Mouse (Mus musculus): ENCODE results near the gene Knstrn. TPM values are rescaled to one million over a fixed set of nuclear protein-coding genes. Genes with fewer than 3 reads are reported as not detected.

The Knstrn gene
- polyA plus RNA-seq (2015; fragmentation: Nextera tagmentation; extraction: Ambion mirVana) = 75.0 and 86.7 TPM in 2 replicates

- H3K27ac ChIP-seq (ENCODE audit: low read length) = peak within 1 kb of the TSS; percentile 52
- H3K9ac ChIP-seq (ENCODE audit: low read length) = peak within 1 kb of the TSS; percentile 85
- H3K4me1 ChIP-seq (ENCODE audit: control insufficient read depth, insufficient read depth, low read length) = peaks cover 14% of the 10 kb centered on the region
- under 1% methylated on average over 49 of the region's 49 CpGs for WGBS
- H3K4me2 ChIP-seq (ENCODE audit: low read depth, low read length) = peak within 1 kb of the TSS; percentile 83
- H3K4me3 ChIP-seq (replicated peaks; ENCODE audit: low read length) = peak within 1 kb of the TSS; percentile 84
- no peaks in the 10 kb centered on the region for H3K27me3 ChIP-seq (ENCODE audit: control insufficient read depth, insufficient read depth, low read length)
- H3K36me3 ChIP-seq (ENCODE audit: control insufficient read depth, insufficient read depth, low read length) = peaks cover 12% of the 10 kb centered on the region
- ATAC-seq (ENCODE audit: insufficient read depth, low FRiP score) = peak; percentile 94
- no peaks in the 10 kb centered on the region for H3K9me3 ChIP-seq (replicated peaks; ENCODE audit: control insufficient read depth, low read length)
These were observed at the start of gene Knstrn for GRCm38 (mm10) chr2:118813981-118814836. Knstrn (plus strand) TSS chr2:118814003.

- WGBS = 27% methylated on average over 11 of the region's 11 CpGs
- peaks cover 40% of the 10 kb centered on the region for H3K4me1 ChIP-seq (ENCODE audit: control insufficient read depth, insufficient read depth, low read length)
These were observed 49.5 kb upstream of the Knstrn start for GRCm38 (mm10) chr2:118764094-118764831.

GRCm38 (mm10) chr2:118764875-118765274 is 48.9 kb upstream of the Knstrn start:
- Histone ChIP-seq H3K4me2 (ENCODE audit: low read depth, low read length) (no peak overlapping the region), H3K27ac (ENCODE audit: low read length) (no peak overlapping the region), H3K9ac (ENCODE audit: low read length) (no peak overlapping the region), H3K27me3 (ENCODE audit: control insufficient read depth, insufficient read depth, low read length) (no peaks in the 10 kb centered on the region), H3K4me1 (ENCODE audit: control insufficient read depth, insufficient read depth, low read length) (peaks cover 37% of the 10 kb centered on the region), H3K4me3 (replicated peaks; ENCODE audit: low read length) (no peak overlapping the region), H3K36me3 (ENCODE audit: control insufficient read depth, insufficient read depth, low read length) (no peaks in the 10 kb centered on the region), H3K9me3 (replicated peaks; ENCODE audit: control insufficient read depth, low read length) (no peaks in the 10 kb centered on the region)
- no peak for ATAC-seq (ENCODE audit: insufficient read depth, low FRiP score)
- whole genome bisulfite sequencing = 87% methylated on average over 5 of the region's 5 CpGs

More at GRCm38 (mm10) chr2:118764094-118764831, 49.5 kb upstream of the Knstrn start:
- Histone ChIP-seq H3K27ac (ENCODE audit: low read length) (no peak overlapping the region), H3K27me3 (ENCODE audit: control insufficient read depth, insufficient read depth, low read length) (no peaks in the 10 kb centered on the region), H3K36me3 (ENCODE audit: control insufficient read depth, insufficient read depth, low read length) (no peaks in the 10 kb centered on the region), H3K4me2 (ENCODE audit: low read depth, low read length) (no peak overlapping the region), H3K9ac (ENCODE audit: low read length) (no peak overlapping the region), H3K9me3 (replicated peaks; ENCODE audit: control insufficient read depth, low read length) (no peaks in the 10 kb centered on the region), H3K4me3 (replicated peaks; ENCODE audit: low read length) (no peak overlapping the region)
- ATAC-seq (ENCODE audit: insufficient read depth, low FRiP score) = no peak

GRCm38 (mm10) chr2:118766041-118767033 is 47.5 kb upstream of the Knstrn start:
- no peaks in the 10 kb centered on the region for H3K27me3 ChIP-seq (ENCODE audit: control insufficient read depth, insufficient read depth, low read length)
- 73% methylated on average over 10 of the region's 10 CpGs for WGBS
- H3K4me1 ChIP-seq (ENCODE audit: control insufficient read depth, insufficient read depth, low read length) = peaks cover 31% of the 10 kb centered on the region
- no peak overlapping the region for H3K9ac ChIP-seq (ENCODE audit: low read length)
- no peak overlapping the region for H3K4me3 ChIP-seq (replicated peaks; ENCODE audit: low read length)
- no peaks in the 10 kb centered on the region for H3K9me3 ChIP-seq (replicated peaks; ENCODE audit: control insufficient read depth, low read length)
- H3K4me2 ChIP-seq (ENCODE audit: low read depth, low read length) = no peak overlapping the region
- no peak overlapping the region for H3K27ac ChIP-seq (ENCODE audit: low read length)
- ATAC-seq (ENCODE audit: insufficient read depth, low FRiP score) = no peak
- H3K36me3 ChIP-seq (ENCODE audit: control insufficient read depth, insufficient read depth, low read length) = no peaks in the 10 kb centered on the region

GRCm38 (mm10) chr2:118772158-118772874 is 41.5 kb upstream of the Knstrn start, which contains the start of gene Phgr1:
Phgr1 (plus strand) TSS chr2:118772769.
- peak within 1 kb of the TSS; percentile 7; the same call in 1 of the 2 replicates for H3K4me3 ChIP-seq (replicated peaks; ENCODE audit: low read length)
- H3K36me3 ChIP-seq (ENCODE audit: control insufficient read depth, insufficient read depth, low read length) = no peaks in the 10 kb centered on the region
- peaks cover 7% of the 10 kb centered on the region; the same call in 1 of the 2 replicates for H3K4me1 ChIP-seq (ENCODE audit: control insufficient read depth, insufficient read depth, low read length)
- ATAC-seq (ENCODE audit: insufficient read depth, low FRiP score) = peak; percentile 85; the same call in 1 of the 2 replicates
- H3K27me3 ChIP-seq (ENCODE audit: control insufficient read depth, insufficient read depth, low read length) = no peaks in the 10 kb centered on the region
- 75% methylated on average over 6 of the region's 6 CpGs for WGBS
- H3K9me3 ChIP-seq (replicated peaks; ENCODE audit: control insufficient read depth, low read length) = no peaks in the 10 kb centered on the region
- H3K9ac ChIP-seq (ENCODE audit: low read length) = peak within 1 kb of the TSS; percentile 13; the same call in 1 of the 2 replicates
- H3K4me2 ChIP-seq (ENCODE audit: low read depth, low read length) = peak within 1 kb of the TSS; percentile 0; the same call in 1 of the 2 replicates
- peak within 1 kb of the TSS; percentile 31; the same call in 1 of the 2 replicates for H3K27ac ChIP-seq (ENCODE audit: low read length)

- Histone ChIP-seq H3K9ac (ENCODE audit: low read length) (no peak overlapping the region), H3K36me3 (ENCODE audit: control insufficient read depth, insufficient read depth, low read length) (no peaks in the 10 kb centered on the region), H3K4me1 (ENCODE audit: control insufficient read depth, insufficient read depth, low read length) (peaks cover 7% of the 10 kb centered on the region; the same call in 1 of the 2 replicates), H3K27me3 (ENCODE audit: control insufficient read depth, insufficient read depth, low read length) (no peaks in the 10 kb centered on the region), H3K9me3 (replicated peaks; ENCODE audit: control insufficient read depth, low read length) (no peaks in the 10 kb centered on the region), H3K27ac (ENCODE audit: low read length) (no peak overlapping the region; the same call in 1 of the 2 replicates), H3K4me2 (ENCODE audit: low read depth, low read length) (no peak overlapping the region), H3K4me3 (replicated peaks; ENCODE audit: low read length) (no peak overlapping the region)
- 54% methylated on average over 2 of the region's 2 CpGs for WGBS
- ATAC-seq (ENCODE audit: insufficient read depth, low FRiP score) = peak; percentile 25; the same call in 1 of the 2 replicates
These were observed 39.3 kb upstream of the Knstrn start for GRCm38 (mm10) chr2:118774536-118774935.

GRCm38 (mm10) chr2:118775396-118775795 is 38.4 kb upstream of the Knstrn start:
- H3K4me1 ChIP-seq (ENCODE audit: control insufficient read depth, insufficient read depth, low read length) = peaks cover 7% of the 10 kb centered on the region; the same call in 1 of the 2 replicates
- no peaks in the 10 kb centered on the region for H3K27me3 ChIP-seq (ENCODE audit: control insufficient read depth, insufficient read depth, low read length)
- H3K4me2 ChIP-seq (ENCODE audit: low read depth, low read length) = no peak overlapping the region
- H3K9me3 ChIP-seq (replicated peaks; ENCODE audit: control insufficient read depth, low read length) = no peaks in the 10 kb centered on the region
- no peaks in the 10 kb centered on the region for H3K36me3 ChIP-seq (ENCODE audit: control insufficient read depth, insufficient read depth, low read length)
- no peak overlapping the region for H3K9ac ChIP-seq (ENCODE audit: low read length)
- 43% methylated on average over 1 of the region's 1 CpGs for WGBS
- no peak for ATAC-seq (ENCODE audit: insufficient read depth, low FRiP score)
- H3K27ac ChIP-seq (ENCODE audit: low read length) = no peak overlapping the region
- H3K4me3 ChIP-seq (replicated peaks; ENCODE audit: low read length) = no peak overlapping the region

- WGBS = 72% methylated on average over 3 of the region's 4 CpGs
- Histone ChIP-seq H3K9ac (ENCODE audit: low read length) (no peak overlapping the region), H3K4me3 (replicated peaks; ENCODE audit: low read length) (no peak overlapping the region), H3K27me3 (ENCODE audit: control insufficient read depth, insufficient read depth, low read length) (no peaks in the 10 kb centered on the region), H3K27ac (ENCODE audit: low read length) (no peak overlapping the region), H3K4me1 (ENCODE audit: control insufficient read depth, insufficient read depth, low read length) (peaks cover 7% of the 10 kb centered on the region; the same call in 1 of the 2 replicates), H3K36me3 (ENCODE audit: control insufficient read depth, insufficient read depth, low read length) (no peaks in the 10 kb centered on the region), H3K9me3 (replicated peaks; ENCODE audit: control insufficient read depth, low read length) (no peaks in the 10 kb centered on the region), H3K4me2 (ENCODE audit: low read depth, low read length) (no peak overlapping the region)
- ATAC-seq (ENCODE audit: insufficient read depth, low FRiP score) = no peak
These were observed 38.0 kb upstream of the Knstrn start for GRCm38 (mm10) chr2:118775846-118776245.

Data from stomach, embryonic 16.5 days (tissue).